Mouse (Mus musculus) neural tube, embryonic 11.5 days (tissue): ENCODE results near the gene Ovgp1. TPM values are rescaled to one million over a fixed set of nuclear protein-coding genes. Genes with fewer than 3 reads are reported as not detected.

ENCODE experiments used
- ATAC-seq: fragments of 200-750 bp; cut with Nextera tagmentation; 2 replicates; pipeline ENCODE4 v1.8.0; 2017; ENCODE audit warnings: moderate number of reproducible peaks, mild to moderate bottlenecking, moderate TSS enrichment, moderate library complexity; ENCODE audit not compliant: insufficient read depth, low FRiP score, low TSS enrichment
- DNase-seq: peaks from one replicate; pipeline ENCODE4 v3.0.0-alpha.2; 2015; ENCODE audit warnings: low spot score
- H3K27ac ChIP-seq: fragments of 300-500 bp; sonication (generic); 2 replicates; pipeline ENCODE4 v1.5.1; 2014; ENCODE audit warnings: low read depth, mild to moderate bottlenecking, low read length
- H3K27me3 ChIP-seq: fragments of 300-500 bp; sonication (generic); 2 replicates; pipeline ENCODE4 v1.6.1; 2014; ENCODE audit warnings: mild to moderate bottlenecking, low read length, mixed read lengths; ENCODE audit not compliant: control insufficient read depth, insufficient read depth
- H3K36me3 ChIP-seq: fragments of 300-500 bp; sonication (generic); 2 replicates; pipeline ENCODE4 v1.6.1; 2014; ENCODE audit warnings: mild to moderate bottlenecking, low read length, moderate library complexity, mixed read lengths; ENCODE audit not compliant: control insufficient read depth, insufficient read depth
- H3K4me1 ChIP-seq: fragments of 300-500 bp; sonication (generic); 2 replicates; pipeline ENCODE4 v1.6.1; 2014; ENCODE audit warnings: low read length, mixed read lengths; ENCODE audit not compliant: control insufficient read depth, insufficient read depth
- H3K4me2 ChIP-seq: fragments of 300-500 bp; sonication (generic); 2 replicates; pipeline ENCODE4 v1.6.1; 2014; ENCODE audit warnings: low read depth, mild to moderate bottlenecking, moderate library complexity
- H3K4me3 ChIP-seq: fragments of 300-500 bp; sonication (generic); 2 replicates; pipeline ENCODE4 v1.5.1; 2014; ENCODE audit warnings: low read depth, low read length
- H3K9ac ChIP-seq: fragments of 300-500 bp; sonication (generic); 2 replicates; pipeline ENCODE4 v1.6.1; 2014; ENCODE audit warnings: mild to moderate bottlenecking, low read length
- H3K9me3 ChIP-seq: fragments of 300-500 bp; sonication (generic); 2 replicates; pipeline ENCODE4 v1.6.1; 2016; ENCODE audit warnings: low read length; ENCODE audit not compliant: control insufficient read depth
- WGBS: fragments of 180-500 bp; shearing (Covaris S2); extraction: QIAGEN DNeasy Blood & Tissue Kit; methylation state at CpG from one replicate; pipeline ENCODE4 v1.1.7; 2014; 5-methylcytosine and 5-hydroxymethylcytosine counted together
- polyA plus RNA-seq: library from polyadenylated mRNA; unstranded; fragments of >200 nt; fragmentation: Nextera tagmentation; extraction: Ambion mirVana; gene quantifications from 2 replicates; pipeline ENCODE4 v1.2.1, GENCODE M21; 2014

The Ovgp1 gene
- polyA plus RNA-seq, 1 experiment from 2014 or later = 3.2 TPM

- DNase-seq (no peak), ATAC-seq (no peak)
- H3K4me1 ChIP-seq = no peaks in the 10 kb centered on the region
- H3K9ac ChIP-seq = no peak overlapping the region
- no peak overlapping the region for H3K4me3 ChIP-seq
- H3K27ac ChIP-seq = no peak overlapping the region
- no peaks in the 10 kb centered on the region for H3K27me3 ChIP-seq
- 92% methylated on average over 5 of the region's 5 CpGs for WGBS
- no peaks in the 10 kb centered on the region for H3K9me3 ChIP-seq
- H3K4me2 ChIP-seq = no peak overlapping the region
- H3K36me3 ChIP-seq = no peaks in the 10 kb centered on the region; the same call in 1 of the 2 replicates
Measured at GRCm38 (mm10) chr3:105935033-105935432, 38.5 kb upstream of the Ovgp1 start.

- no peak overlapping the region for H3K4me3 ChIP-seq
- no peaks in the 10 kb centered on the region for H3K27me3 ChIP-seq
- ATAC-seq = no peak
Measured at GRCm38 (mm10) chr3:105936111-105936510, 37.4 kb upstream of the Ovgp1 start.

GRCm38 (mm10) chr3:105951348-105951747 lies 22.2 kb upstream of the Ovgp1 start:
- H3K4me1 ChIP-seq = no peaks in the 10 kb centered on the region
- H3K4me2 ChIP-seq = no peak overlapping the region
- 92% methylated on average over 7 of the region's 7 CpGs for WGBS
- peaks cover 16% of the 10 kb centered on the region for H3K36me3 ChIP-seq
- no peak overlapping the region for H3K27ac ChIP-seq
- H3K4me3 ChIP-seq = no peak overlapping the region
- DNase-seq (no peak), ATAC-seq (no peak)
- no peaks in the 10 kb centered on the region for H3K9me3 ChIP-seq
- no peak overlapping the region for H3K9ac ChIP-seq
- H3K27me3 ChIP-seq = no peaks in the 10 kb centered on the region

More at GRCm38 (mm10) chr3:105936111-105936510, 37.4 kb upstream of the Ovgp1 start:
- WGBS = 92% methylated on average over 4 of the region's 4 CpGs
- Histone ChIP-seq H3K27ac (no peak overlapping the region), H3K9me3 (no peaks in the 10 kb centered on the region), H3K4me2 (no peak overlapping the region), H3K36me3 (no peaks in the 10 kb centered on the region; the same call in none of the 2 replicates), H3K9ac (no peak overlapping the region), H3K4me1 (no peaks in the 10 kb centered on the region)
- no peak for DNase-seq

- H3K27ac ChIP-seq = no peak overlapping the region
- H3K27me3 ChIP-seq = no peaks in the 10 kb centered on the region
- H3K4me2 ChIP-seq = no peak overlapping the region; the same call in 1 of the 2 replicates
- no peaks in the 10 kb centered on the region for H3K9me3 ChIP-seq
- WGBS = 94% methylated on average over 1 of the region's 1 CpGs
- no peak overlapping the region for H3K4me3 ChIP-seq
- DNase-seq (no peak), ATAC-seq (no peak)
- no peak overlapping the region for H3K9ac ChIP-seq
- H3K4me1 ChIP-seq = peaks cover 12% of the 10 kb centered on the region; the same call in 1 of the 2 replicates
- H3K36me3 ChIP-seq = peaks cover 2% of the 10 kb centered on the region; the same call in 1 of the 2 replicates
Measured at GRCm38 (mm10) chr3:105957235-105957634, 16.3 kb upstream of the Ovgp1 start.

GRCm38 (mm10) chr3:105958204-105958603 lies 15.3 kb upstream of the Ovgp1 start:
- DNase-seq (no peak), ATAC-seq (no peak)
- Histone ChIP-seq H3K4me3 (peak overlapping the region; percentile 81), H3K27ac (no peak overlapping the region), H3K9ac (peak overlapping the region; percentile 94), H3K9me3 (no peaks in the 10 kb centered on the region), H3K27me3 (no peaks in the 10 kb centered on the region), H3K36me3 (peaks cover 4% of the 10 kb centered on the region; the same call in 1 of the 2 replicates), H3K4me1 (peaks cover 12% of the 10 kb centered on the region; the same call in 1 of the 2 replicates), H3K4me2 (peak overlapping the region; percentile 71)
- WGBS = 49% methylated on average over 5 of the region's 5 CpGs

- DNase-seq = peak; percentile 99
- WGBS = under 1% methylated on average over 52 of the region's 52 CpGs
- no peaks in the 10 kb centered on the region for H3K27me3 ChIP-seq
- peaks cover 12% of the 10 kb centered on the region; the same call in 1 of the 2 replicates for H3K4me1 ChIP-seq
- peak within 1 kb of the TSS; percentile 92 for H3K27ac ChIP-seq
- no peaks in the 10 kb centered on the region for H3K9me3 ChIP-seq
- H3K4me2 ChIP-seq = peak within 1 kb of the TSS; percentile 71
- peaks cover 4% of the 10 kb centered on the region for H3K36me3 ChIP-seq
- peak; percentile 97 for ATAC-seq
- peak within 1 kb of the TSS; percentile 81 for H3K4me3 ChIP-seq
- peak within 1 kb of the TSS; percentile 94 for H3K9ac ChIP-seq
Measured at GRCm38 (mm10) chr3:105958974-105959580, 14.4 kb upstream of the Ovgp1 start, which contains the start of gene Wdr77. Gene Wdr77 (plus strand): TSS chr3:105959369.

- H3K4me3 ChIP-seq = peak overlapping the region; percentile 81
- H3K36me3 ChIP-seq = peaks cover 5% of the 10 kb centered on the region
- 0 out of 2 replicates have a peak overlapping the region, but pooled peaks have one; percentile 39 for H3K27ac ChIP-seq
- DNase-seq (no peak), ATAC-seq (peak; percentile 79)
- H3K27me3 ChIP-seq = no peaks in the 10 kb centered on the region
- under 1% methylated on average over 21 of the region's 26 CpGs for WGBS
- peak overlapping the region; percentile 80 for H3K9ac ChIP-seq
- peaks cover 12% of the 10 kb centered on the region; the same call in 1 of the 2 replicates for H3K4me1 ChIP-seq
- peak overlapping the region; percentile 70 for H3K4me2 ChIP-seq
- H3K9me3 ChIP-seq = no peaks in the 10 kb centered on the region
Measured at GRCm38 (mm10) chr3:105959585-105959984, 13.9 kb upstream of the Ovgp1 start.

- WGBS = 5% methylated on average over 6 of the region's 6 CpGs
- Histone ChIP-seq H3K4me2 (peak within 1 kb of the TSS; percentile 71), H3K4me1 (peaks cover 12% of the 10 kb centered on the region; the same call in 1 of the 2 replicates), H3K27me3 (no peaks in the 10 kb centered on the region), H3K9ac (peak within 1 kb of the TSS; percentile 94), H3K9me3 (no peaks in the 10 kb centered on the region), H3K27ac (peak within 1 kb of the TSS; percentile 92), H3K36me3 (peaks cover 8% of the 10 kb centered on the region), H3K4me3 (peak within 1 kb of the TSS; percentile 81)
- ATAC-seq (no peak), DNase-seq (no peak)
Measured at GRCm38 (mm10) chr3:105959999-105960398, 13.5 kb upstream of the Ovgp1 start, which contains the start of gene Atp5f1. Gene Atp5f1 (minus strand): TSS chr3:105960099.

GRCm38 (mm10) chr3:105960700-105961099 lies 12.8 kb upstream of the Ovgp1 start:
- peak overlapping the region; percentile 81; the same call in 1 of the 2 replicates for H3K4me3 ChIP-seq
- H3K36me3 ChIP-seq = peaks cover 9% of the 10 kb centered on the region
- H3K27me3 ChIP-seq = no peaks in the 10 kb centered on the region
- H3K9ac ChIP-seq = no peak overlapping the region
- WGBS = 96% methylated on average over 2 of the region's 2 CpGs
- ATAC-seq (no peak), DNase-seq (no peak)
- H3K27ac ChIP-seq = no peak overlapping the region
- peaks cover 12% of the 10 kb centered on the region; the same call in 1 of the 2 replicates for H3K4me1 ChIP-seq
- H3K9me3 ChIP-seq = no peaks in the 10 kb centered on the region
- peak overlapping the region; percentile 70 for H3K4me2 ChIP-seq
